Mouse (Mus musculus) neural tube, embryonic 12.5 days (tissue): Measurements from ENCODE around the gene Rsad2. TPM values are rescaled to one million over a fixed set of nuclear protein-coding genes. Genes with fewer than 3 reads are reported as not detected.
"Not testable (repeated sequence)": the region's sequence is repeated elsewhere in the genome, so short reads cannot be mapped to it uniquely, and the experiment has no call there.

Source experiments
- ATAC-seq: fragments of 200-750 bp; cut with Nextera tagmentation; 2 replicates; pipeline ENCODE4 v1.8.0; 2017; ENCODE audit warnings: low read depth, mild to moderate bottlenecking, moderate TSS enrichment, moderate library complexity; ENCODE audit not compliant: low FRiP score
- H3K27ac ChIP-seq: fragments of 300-500 bp; sonication (generic); 2 replicates; pipeline ENCODE4 v1.5.1; 2016
- H3K27me3 ChIP-seq: fragments of 300-500 bp; sonication (generic); replicated peaks from 2 replicates; pipeline ENCODE4 v1.6.1; 2016; ENCODE audit warnings: mild to moderate bottlenecking
- H3K36me3 ChIP-seq: fragments of 300-500 bp; sonication (generic); 2 replicates; pipeline ENCODE4 v1.6.1; 2016; ENCODE audit warnings: mild to moderate bottlenecking
- H3K4me1 ChIP-seq: fragments of 300-500 bp; sonication (generic); 2 replicates; pipeline ENCODE4 v1.6.1; 2016
- H3K4me2 ChIP-seq: fragments of 300-500 bp; sonication (generic); replicated peaks from 2 replicates; pipeline ENCODE4 v1.6.1; 2016; ENCODE audit warnings: mild to moderate bottlenecking
- H3K4me3 ChIP-seq: fragments of 300-500 bp; sonication (generic); 2 replicates; pipeline ENCODE4 v1.5.1; 2016
- H3K9ac ChIP-seq: fragments of 300-500 bp; sonication (generic); 2 replicates; pipeline ENCODE4 v1.6.1; 2016; ENCODE audit warnings: mild to moderate bottlenecking
- H3K9me3 ChIP-seq: fragments of 300-500 bp; sonication (generic); 2 replicates; pipeline ENCODE4 v1.6.1; 2016; ENCODE audit warnings: mild to moderate bottlenecking
- WGBS: fragments of 180-500 bp; shearing (Covaris S2); methylation state at CpG from one replicate; pipeline ENCODE4 v1.1.7; 2016; 5-methylcytosine and 5-hydroxymethylcytosine counted together
- polyA plus RNA-seq: library from polyadenylated mRNA; unstranded; fragments of >200 nt; fragmentation: Nextera tagmentation; extraction: Ambion mirVana; gene quantifications from 2 replicates; pipeline ENCODE4 v1.2.1, GENCODE M21; 2016

Rsad2 gene
- polyA plus RNA-seq, 1 experiment from 2014 or later, result 0.67 TPM

- no peak for ATAC-seq
- Histone ChIP-seq H3K4me2 (no peak overlapping the region), H3K4me1 (no peaks in the 10 kb centered on the region), H3K4me3 (no peak overlapping the region), H3K36me3 (no peaks in the 10 kb centered on the region), H3K9ac (no peak overlapping the region), H3K9me3 (no peaks in the 10 kb centered on the region), H3K27me3 (no peaks in the 10 kb centered on the region), H3K27ac (no peak overlapping the region)
- 81% methylated on average over 3 of the region's 3 CpGs for WGBS
Observed at GRCm38 (mm10) chr12:26439366-26439765, 16.9 kb downstream of the Rsad2 start.

GRCm38 (mm10) chr12:26437950-26438349 is 18.3 kb downstream of the Rsad2 start:
- H3K9me3 ChIP-seq, result no peaks in the 10 kb centered on the region
- no peaks in the 10 kb centered on the region for H3K4me1 ChIP-seq
- no peak overlapping the region for H3K4me2 ChIP-seq
- no peak overlapping the region for H3K9ac ChIP-seq
- H3K27ac ChIP-seq, result no peak overlapping the region
- no peak overlapping the region for H3K4me3 ChIP-seq
- no peaks in the 10 kb centered on the region for H3K27me3 ChIP-seq
- no peak for ATAC-seq
- 71% methylated on average over 3 of the region's 3 CpGs for WGBS
- H3K36me3 ChIP-seq, result no peaks in the 10 kb centered on the region

- ATAC-seq, result no peak
- Histone ChIP-seq H3K4me2 (no peak overlapping the region), H3K27ac (no peak overlapping the region), H3K27me3 (no peaks in the 10 kb centered on the region), H3K4me3 (no peak overlapping the region), H3K9me3 (no peaks in the 10 kb centered on the region), H3K36me3 (no peaks in the 10 kb centered on the region), H3K9ac (no peak overlapping the region), H3K4me1 (no peaks in the 10 kb centered on the region)
- WGBS, result 91% methylated on average over 4 of the region's 4 CpGs
Observed at GRCm38 (mm10) chr12:26436334-26436733, 19.9 kb downstream of the Rsad2 start.

GRCm38 (mm10) chr12:26428771-26429170 is 27.5 kb downstream of the Rsad2 start:
- ATAC-seq, H3K9me3 ChIP-seq, H3K27me3 ChIP-seq, H3K4me1 ChIP-seq, H3K36me3 ChIP-seq, H3K27ac ChIP-seq, H3K9ac ChIP-seq, H3K4me2 ChIP-seq, H3K4me3 ChIP-seq: not testable (repeated sequence)
- WGBS, result 84% methylated on average over 2 of the region's 2 CpGs

- no peak overlapping the region for H3K4me3 ChIP-seq
- H3K36me3 ChIP-seq, result no peaks in the 10 kb centered on the region
- no peaks in the 10 kb centered on the region for H3K27me3 ChIP-seq
- H3K27ac ChIP-seq, result no peak overlapping the region
- 92% methylated on average over 2 of the region's 2 CpGs for WGBS
- no peak overlapping the region for H3K4me2 ChIP-seq
- H3K4me1 ChIP-seq, result no peaks in the 10 kb centered on the region
- H3K9me3 ChIP-seq, result no peaks in the 10 kb centered on the region
- H3K9ac ChIP-seq, result no peak overlapping the region
- no peak for ATAC-seq
Observed at GRCm38 (mm10) chr12:26424841-26425240, 31.4 kb downstream of the Rsad2 start.

GRCm38 (mm10) chr12:26418322-26418721 is 37.9 kb downstream of the Rsad2 start:
- 84% methylated on average over 4 of the region's 4 CpGs for WGBS
- Histone ChIP-seq H3K36me3 (no peaks in the 10 kb centered on the region), H3K27me3 (no peaks in the 10 kb centered on the region)

GRCm38 (mm10) chr12:26416636-26417295 is 39.5 kb downstream of the Rsad2 start:
- no peak for ATAC-seq
- Histone ChIP-seq H3K9me3 (no peaks in the 10 kb centered on the region), H3K36me3 (no peaks in the 10 kb centered on the region), H3K4me2 (no peak overlapping the region), H3K4me3 (no peak overlapping the region), H3K27me3 (no peaks in the 10 kb centered on the region), H3K27ac (no peak overlapping the region), H3K9ac (no peak overlapping the region), H3K4me1 (peaks cover 24% of the 10 kb centered on the region)
- WGBS, result 75% methylated on average over 7 of the region's 7 CpGs

More at GRCm38 (mm10) chr12:26418322-26418721, 37.9 kb downstream of the Rsad2 start:
- no peaks in the 10 kb centered on the region for H3K9me3 ChIP-seq
- H3K4me2 ChIP-seq, result no peak overlapping the region
- peaks cover 8% of the 10 kb centered on the region for H3K4me1 ChIP-seq
- H3K27ac ChIP-seq, result no peak overlapping the region
- H3K9ac ChIP-seq, result no peak overlapping the region
- ATAC-seq, result no peak
- no peak overlapping the region for H3K4me3 ChIP-seq

- Histone ChIP-seq H3K9me3 (no peaks in the 10 kb centered on the region), H3K9ac (peak within 1 kb of the TSS; percentile 98), H3K4me1 (peaks cover 28% of the 10 kb centered on the region), H3K36me3 (no peaks in the 10 kb centered on the region), H3K4me3 (peak within 1 kb of the TSS; percentile 87), H3K27ac (peak within 1 kb of the TSS; percentile 9; the same call in 1 of the 2 replicates), H3K27me3 (no peaks in the 10 kb centered on the region), H3K4me2 (peak within 1 kb of the TSS; percentile 76)
- under 1% methylated on average over 45 of the region's 45 CpGs for WGBS
- peak; percentile 90 for ATAC-seq
Observed at GRCm38 (mm10) chr12:26415104-26415771, 41.0 kb downstream of the Rsad2 start, which contains the start of gene Rnf144a. Gene Rnf144a (minus strand): TSS chr12:26415254.

GRCm38 (mm10) chr12:26414451-26415103 is 41.7 kb downstream of the Rsad2 start:
- under 1% methylated on average over 64 of the region's 64 CpGs for WGBS
- Histone ChIP-seq H3K9ac (peak overlapping the region; percentile 98), H3K27me3 (no peaks in the 10 kb centered on the region), H3K36me3 (no peaks in the 10 kb centered on the region), H3K4me3 (peak overlapping the region; percentile 87), H3K4me1 (peaks cover 28% of the 10 kb centered on the region), H3K4me2 (peak overlapping the region; percentile 76), H3K27ac (peak overlapping the region; percentile 9; the same call in 1 of the 2 replicates), H3K9me3 (no peaks in the 10 kb centered on the region)
- peak; percentile 88 for ATAC-seq

GRCm38 (mm10) chr12:26413961-26414411 is 42.3 kb downstream of the Rsad2 start:
- Histone ChIP-seq H3K27ac (no peak overlapping the region), H3K4me2 (peak overlapping the region; percentile 76), H3K27me3 (no peaks in the 10 kb centered on the region), H3K4me3 (peak overlapping the region; percentile 87), H3K9ac (peak overlapping the region; percentile 98), H3K4me1 (peaks cover 28% of the 10 kb centered on the region), H3K36me3 (peaks cover under 1% of the 10 kb centered on the region; the same call in 1 of the 2 replicates), H3K9me3 (no peaks in the 10 kb centered on the region)
- ATAC-seq, result peak; percentile 35; the same call in 1 of the 2 replicates
- 7% methylated on average over 8 of the region's 8 CpGs for WGBS

GRCm38 (mm10) chr12:26412802-26413201 is 43.5 kb downstream of the Rsad2 start:
- peaks cover 30% of the 10 kb centered on the region for H3K4me1 ChIP-seq
- H3K9me3 ChIP-seq, result no peaks in the 10 kb centered on the region
- no peak overlapping the region for H3K4me3 ChIP-seq
- H3K36me3 ChIP-seq, result peaks cover 5% of the 10 kb centered on the region; the same call in 1 of the 2 replicates
- H3K27me3 ChIP-seq, result no peaks in the 10 kb centered on the region
- no peak overlapping the region for H3K9ac ChIP-seq
- no peak for ATAC-seq
- peak overlapping the region; percentile 76 for H3K4me2 ChIP-seq
- 80% methylated on average over 6 of the region's 6 CpGs for WGBS
- H3K27ac ChIP-seq, result no peak overlapping the region

- Histone ChIP-seq H3K4me2 (peak overlapping the region; percentile 28), H3K4me1 (peaks cover 30% of the 10 kb centered on the region), H3K4me3 (no peak overlapping the region), H3K9me3 (no peaks in the 10 kb centered on the region), H3K9ac (no peak overlapping the region), H3K36me3 (peaks cover 5% of the 10 kb centered on the region; the same call in 1 of the 2 replicates), H3K27ac (no peak overlapping the region), H3K27me3 (no peaks in the 10 kb centered on the region)
- no peak for ATAC-seq
- WGBS, result 68% methylated on average over 10 of the region's 10 CpGs
Observed at GRCm38 (mm10) chr12:26411841-26412450, 44.3 kb downstream of the Rsad2 start.
